Mouse (Mus musculus): ENCODE measurements around the gene Gne.
"Not testable (repeated sequence)": the region's sequence is repeated elsewhere in the genome, so short reads cannot be mapped to it uniquely, and the experiment has no call there.

The Gne gene

GRCm38 (mm10) chr4:44072873-44073441, 11.0 kb downstream of the Gne start:
- in situ Hi-C loops (cut with MboI), result no loop called here

GRCm38 (mm10) chr4:44072146-44072872, 11.7 kb downstream of the Gne start:
- in situ Hi-C loops (cut with MboI), result no loop called here

- in situ Hi-C loops (cut with MboI), result no loop called here
These were observed 12.2 kb downstream of the Gne start for GRCm38 (mm10) chr4:44071741-44072145.

- in situ Hi-C loops (cut with MboI), result no loop called here
These were observed 13.3 kb downstream of the Gne start for GRCm38 (mm10) chr4:44070641-44071040.

- in situ Hi-C loops (cut with MboI), result loop anchor here (10.0 kb wide), 1 partner anchor 45 kb away; no protein-coding TSS in a partner anchor
These were observed 14.6 kb downstream of the Gne start for GRCm38 (mm10) chr4:44069411-44069810.

- in situ Hi-C loops (cut with MboI), result loop anchor here (10.0 kb wide), 1 partner anchor 46 kb away; no protein-coding TSS in a partner anchor
These were observed 15.2 kb downstream of the Gne start for GRCm38 (mm10) chr4:44068736-44069135.

GRCm38 (mm10) chr4:44066891-44067290, 17.1 kb downstream of the Gne start:
- in situ Hi-C loops (cut with MboI), result loop anchor here (10.0 kb wide), 1 partner anchor 48 kb away; no protein-coding TSS in a partner anchor

GRCm38 (mm10) chr4:44065355-44066025, 18.5 kb downstream of the Gne start:
- in situ Hi-C loops (cut with MboI), result loop anchor here (10.0 kb wide), 1 partner anchor 49 kb away; no protein-coding TSS in a partner anchor

GRCm38 (mm10) chr4:44062816-44063215, 21.2 kb downstream of the Gne start:
- in situ Hi-C loops (cut with MboI), result loop anchor here (10.0 kb wide), 1 partner anchor 52 kb away; no protein-coding TSS in a partner anchor

- in situ Hi-C loops (cut with MboI), result loop anchor here (10.0 kb wide), 1 partner anchor 53 kb away; no protein-coding TSS in a partner anchor
These were observed 21.9 kb downstream of the Gne start for GRCm38 (mm10) chr4:44062062-44062461.

GRCm38 (mm10) chr4:44059674-44060073, 24.3 kb downstream of the Gne start:
- in situ Hi-C loops (cut with MboI), result loop anchor here (10.0 kb wide), 1 partner anchor 55 kb away; no protein-coding TSS in a partner anchor

GRCm38 (mm10) chr4:44049812-44050211, 34.2 kb downstream of the Gne start:
- in situ Hi-C loops (cut with MboI), result no loop called here

- in situ Hi-C loops (cut with MboI), result no loop called here
These were observed 37.9 kb downstream of the Gne start for GRCm38 (mm10) chr4:44046066-44046465.

- in situ Hi-C loops (cut with MboI), result no loop called here
These were observed 39.2 kb downstream of the Gne start for GRCm38 (mm10) chr4:44044685-44045356.

- in situ Hi-C loops (cut with MboI), result not testable (repeated sequence)
These were observed 40.8 kb downstream of the Gne start for GRCm38 (mm10) chr4:44043182-44043581.

- in situ Hi-C loops (cut with MboI), result no loop called here
These were observed 41.5 kb downstream of the Gne start for GRCm38 (mm10) chr4:44042429-44042828.

- in situ Hi-C loops (cut with MboI), result no loop called here
These were observed 43.2 kb downstream of the Gne start for GRCm38 (mm10) chr4:44040802-44041201.

GRCm38 (mm10) chr4:44036455-44036854, 47.5 kb downstream of the Gne start:
- in situ Hi-C loops (cut with MboI), result no loop called here

- in situ Hi-C loops (cut with MboI), result no loop called here
These were observed 52.5 kb downstream of the Gne start for GRCm38 (mm10) chr4:44031521-44031920.

GRCm38 (mm10) chr4:44029661-44030066, 54.3 kb downstream of the Gne start:
- in situ Hi-C loops (cut with MboI), result no loop called here

- in situ Hi-C loops (cut with MboI), result no loop called here
These were observed 55.5 kb downstream of the Gne start for GRCm38 (mm10) chr4:44028303-44029135.
